Mouse (Mus musculus) kidney, embryonic 15.5 days (tissue): ENCODE results near the gene Kbtbd4. TPM values are rescaled to one million over a fixed set of nuclear protein-coding genes. Genes with fewer than 3 reads are reported as not detected.
A peak's percentile ranks its signal among the peaks of the same experiment; 100 is the strongest.

Experiments
- ATAC-seq: fragments of 200-750 bp; cut with Nextera tagmentation; replicated peaks from 2 replicates; pipeline ENCODE4 v1.8.0; 2017; ENCODE audit warnings: moderate TSS enrichment; ENCODE audit not compliant: low FRiP score
- H3K27ac ChIP-seq: fragments of 300-500 bp; sonication (generic); 2 replicates; pipeline ENCODE4 v1.5.1; 2015; ENCODE audit warnings: mild to moderate bottlenecking, inconsistent platforms
- H3K27me3 ChIP-seq: fragments of 300-500 bp; sonication (generic); 2 replicates; pipeline ENCODE4 v1.6.1; 2015; ENCODE audit warnings: inconsistent platforms
- H3K36me3 ChIP-seq: fragments of 300-500 bp; sonication (generic); 2 replicates; pipeline ENCODE4 v1.6.1; 2015; ENCODE audit warnings: inconsistent platforms
- H3K4me1 ChIP-seq: fragments of 300-500 bp; sonication (generic); 2 replicates; pipeline ENCODE4 v1.6.1; 2015; ENCODE audit warnings: inconsistent platforms
- H3K4me2 ChIP-seq: fragments of 300-500 bp; sonication (generic); 2 replicates; pipeline ENCODE4 v1.6.1; 2015; ENCODE audit warnings: moderate library complexity, mild to moderate bottlenecking, inconsistent platforms
- H3K4me3 ChIP-seq: fragments of 300-500 bp; sonication (generic); replicated peaks from 2 replicates; pipeline ENCODE4 v1.5.1; 2015; ENCODE audit warnings: mild to moderate bottlenecking, inconsistent platforms
- H3K9ac ChIP-seq: fragments of 300-500 bp; sonication (generic); 2 replicates; pipeline ENCODE4 v1.6.1; 2015; ENCODE audit warnings: mild to moderate bottlenecking, inconsistent platforms
- H3K9me3 ChIP-seq: fragments of 300-500 bp; sonication (generic); replicated peaks from 2 replicates; pipeline ENCODE4 v1.6.1; 2016; ENCODE audit warnings: inconsistent platforms
- WGBS: fragments of 180-500 bp; shearing (Covaris S2); methylation state at CpG from one replicate; pipeline ENCODE4 v1.1.7; 2015; ENCODE audit warnings: mixed read lengths; 5-methylcytosine and 5-hydroxymethylcytosine counted together
- polyA plus RNA-seq: library from polyadenylated mRNA; unstranded; fragments of >200 nt; fragmentation: Nextera tagmentation; extraction: Ambion mirVana; gene quantifications from 2 replicates; pipeline ENCODE4 v1.2.1, GENCODE M21; 2015

Kbtbd4 gene
- 39.2 and 42.4 TPM in 2 replicates for polyA plus RNA-seq

DNA sequence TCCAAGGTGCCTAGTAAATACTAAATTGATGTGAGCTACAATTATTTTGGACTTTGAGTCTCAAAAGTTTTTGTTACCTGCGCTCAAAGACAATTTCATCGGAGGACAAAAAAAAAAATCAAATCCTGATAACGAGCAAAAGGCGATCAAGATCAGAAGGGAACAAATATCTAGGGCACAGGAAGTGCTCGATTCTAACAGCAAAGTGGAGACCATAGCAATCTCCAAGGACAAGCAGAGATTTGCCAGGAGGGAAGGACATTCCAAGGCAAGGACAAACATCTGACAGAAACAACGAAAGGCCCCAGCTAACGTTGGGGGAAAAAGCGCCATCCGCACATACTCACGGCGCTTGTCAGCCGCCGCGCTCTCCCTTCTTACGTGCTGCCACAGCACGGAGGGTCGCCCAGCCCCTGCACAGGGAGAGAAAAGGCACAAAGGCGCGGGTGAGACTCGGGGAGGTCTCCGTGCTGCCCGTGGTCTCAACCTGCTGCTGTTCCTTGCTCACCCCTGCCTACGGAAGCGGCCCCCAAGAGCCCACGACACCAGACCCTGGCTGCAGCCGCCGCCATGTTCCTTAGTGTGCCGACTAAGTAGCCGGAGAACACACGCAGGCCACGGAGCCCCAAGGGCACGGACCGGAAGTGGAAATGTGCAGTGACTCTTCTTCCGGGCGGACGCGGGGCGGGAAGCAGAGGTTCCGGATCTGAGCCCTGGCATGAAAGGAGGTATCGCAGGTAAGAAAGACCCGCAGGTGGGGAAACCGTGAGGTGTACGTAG lies at the start of gene Kbtbd4, which contains the start of gene Ndufs3:
Gene Kbtbd4 (plus strand): TSS at position 665 of the 780 bp plus-strand sequence.
Gene Ndufs3 (minus strand): TSS at position 752 of the 780 bp plus-strand sequence.
- Histone ChIP-seq H3K36me3 (peaks cover 65% of the 10 kb centered on the region), H3K27ac (peak within 1 kb of the TSS; percentile 95), H3K4me1 (peaks cover 28% of the 10 kb centered on the region), H3K4me2 (peak within 1 kb of the TSS; percentile 73), H3K27me3 (no peaks in the 10 kb centered on the region), H3K9ac (peak within 1 kb of the TSS; percentile 95), H3K9me3 (no peaks in the 10 kb centered on the region), H3K4me3 (peak within 1 kb of the TSS; percentile 95)
- peak; percentile 94 for ATAC-seq
- WGBS, result under 1% methylated on average over 43 of the region's 43 CpGs

DNA sequence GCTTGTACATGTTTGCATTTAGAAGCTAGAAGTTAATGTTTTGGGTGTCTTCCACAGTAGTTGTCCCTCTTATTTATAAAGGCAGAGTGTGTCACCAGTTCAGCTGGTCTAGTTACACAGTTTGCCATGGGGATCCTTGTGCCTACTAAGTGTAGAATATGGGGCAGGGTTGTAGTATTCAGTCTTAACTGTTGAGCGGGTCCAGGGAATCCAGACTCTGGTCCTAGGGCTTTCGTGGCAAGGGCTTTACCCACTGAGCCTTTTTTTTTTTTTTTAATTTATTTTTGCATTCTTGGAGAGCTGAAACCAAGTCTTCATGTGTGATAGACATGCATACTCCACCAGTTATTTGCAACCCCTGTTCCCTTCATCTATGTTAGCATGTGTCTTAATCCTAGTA lies 43.1 kb upstream of the Kbtbd4 start:
- H3K36me3 ChIP-seq, result peaks cover 88% of the 10 kb centered on the region
- no peak for ATAC-seq
- no peaks in the 10 kb centered on the region for H3K27me3 ChIP-seq
- no peak overlapping the region for H3K27ac ChIP-seq
- no peaks in the 10 kb centered on the region for H3K4me1 ChIP-seq
- no peak overlapping the region for H3K4me3 ChIP-seq
- WGBS, result 94% methylated on average over 2 of the region's 2 CpGs
- no peak overlapping the region for H3K9ac ChIP-seq
- H3K9me3 ChIP-seq, result no peaks in the 10 kb centered on the region
- H3K4me2 ChIP-seq, result no peak overlapping the region

DNA sequence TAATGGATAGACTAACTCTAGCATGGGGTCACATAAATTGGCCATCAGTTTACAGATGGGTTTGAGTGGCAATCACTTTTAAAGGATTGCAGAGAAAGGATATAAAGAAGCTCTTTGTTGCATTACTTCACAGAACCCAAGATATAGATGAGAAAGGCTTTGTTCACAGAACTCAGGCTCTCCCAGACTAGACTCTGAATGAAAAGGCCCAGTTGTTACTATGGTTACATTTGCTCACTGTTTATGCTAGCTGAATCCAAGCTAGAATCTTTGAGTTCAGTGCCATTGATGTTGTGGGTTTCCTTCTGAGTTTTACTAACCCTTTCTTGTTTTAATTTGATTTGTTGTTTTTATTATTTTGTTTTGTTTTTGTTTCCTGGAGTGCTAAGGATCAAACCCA lies 40.4 kb upstream of the Kbtbd4 start:
- no peak for ATAC-seq
- Histone ChIP-seq H3K36me3 (peaks cover 84% of the 10 kb centered on the region), H3K27me3 (no peaks in the 10 kb centered on the region), H3K4me3 (no peak overlapping the region), H3K4me1 (no peaks in the 10 kb centered on the region), H3K9ac (no peak overlapping the region), H3K27ac (no peak overlapping the region), H3K9me3 (no peaks in the 10 kb centered on the region), H3K4me2 (no peak overlapping the region)

DNA sequence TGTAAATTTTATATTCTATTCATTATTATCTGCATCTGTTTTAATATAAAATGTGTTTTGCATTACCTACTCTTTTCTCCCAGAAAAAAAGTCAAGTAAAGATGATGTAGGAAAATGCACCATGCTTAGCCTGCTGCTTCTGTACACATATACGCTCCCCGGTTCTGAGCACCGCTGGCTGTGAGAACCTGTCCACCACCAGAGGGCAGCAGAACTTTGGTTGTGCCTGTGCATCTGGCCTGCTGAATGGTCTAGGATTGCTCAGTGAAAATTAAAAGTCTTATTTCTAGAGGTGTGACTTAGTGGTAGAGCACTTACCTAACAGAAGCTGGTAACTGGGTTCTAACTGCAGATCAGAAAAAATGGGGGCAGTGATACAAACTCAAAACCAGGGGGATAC lies 38.0 kb upstream of the Kbtbd4 start:
- H3K9me3 ChIP-seq, result no peaks in the 10 kb centered on the region
- no peak overlapping the region for H3K4me3 ChIP-seq
- no peak overlapping the region for H3K4me2 ChIP-seq
- H3K27me3 ChIP-seq, result no peaks in the 10 kb centered on the region
- H3K9ac ChIP-seq, result no peak overlapping the region
- no peak overlapping the region for H3K27ac ChIP-seq
- peak; percentile 81 for ATAC-seq
- 20% methylated on average over 3 of the region's 3 CpGs for WGBS
- H3K4me1 ChIP-seq, result no peaks in the 10 kb centered on the region
- H3K36me3 ChIP-seq, result peaks cover 62% of the 10 kb centered on the region

DNA sequence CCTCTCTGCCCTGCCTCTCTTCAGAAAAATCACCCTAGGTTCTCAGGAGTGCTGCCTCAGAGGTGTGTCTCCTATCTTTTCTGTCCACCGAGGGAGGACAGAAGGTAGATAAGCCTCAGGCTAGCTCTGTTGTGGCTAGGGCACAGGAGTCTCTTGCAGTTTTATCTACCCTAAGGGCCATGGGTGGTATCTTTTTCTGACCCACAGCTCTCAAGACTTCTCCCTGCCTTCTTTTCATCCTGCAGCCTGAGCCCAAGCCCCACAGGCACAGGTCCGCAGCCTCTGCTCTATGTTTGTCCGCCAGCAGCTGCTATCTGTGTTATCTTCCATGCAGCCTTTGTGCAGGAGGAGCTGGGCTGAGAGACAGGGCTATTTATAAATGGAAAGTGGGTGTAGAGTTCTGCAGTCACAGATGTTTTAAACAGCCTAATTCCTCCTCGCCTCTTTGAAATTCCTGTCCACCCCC lies 34.4 kb upstream of the Kbtbd4 start:
- Histone ChIP-seq H3K9me3 (no peaks in the 10 kb centered on the region), H3K9ac (no peak overlapping the region), H3K27ac (no peak overlapping the region), H3K4me3 (no peak overlapping the region), H3K4me1 (no peaks in the 10 kb centered on the region), H3K4me2 (no peak overlapping the region), H3K27me3 (no peaks in the 10 kb centered on the region), H3K36me3 (peaks cover 30% of the 10 kb centered on the region)
- ATAC-seq, result peak; percentile 47; the same call in 1 of the 2 replicates
- 39% methylated on average over 4 of the region's 4 CpGs for WGBS

DNA sequence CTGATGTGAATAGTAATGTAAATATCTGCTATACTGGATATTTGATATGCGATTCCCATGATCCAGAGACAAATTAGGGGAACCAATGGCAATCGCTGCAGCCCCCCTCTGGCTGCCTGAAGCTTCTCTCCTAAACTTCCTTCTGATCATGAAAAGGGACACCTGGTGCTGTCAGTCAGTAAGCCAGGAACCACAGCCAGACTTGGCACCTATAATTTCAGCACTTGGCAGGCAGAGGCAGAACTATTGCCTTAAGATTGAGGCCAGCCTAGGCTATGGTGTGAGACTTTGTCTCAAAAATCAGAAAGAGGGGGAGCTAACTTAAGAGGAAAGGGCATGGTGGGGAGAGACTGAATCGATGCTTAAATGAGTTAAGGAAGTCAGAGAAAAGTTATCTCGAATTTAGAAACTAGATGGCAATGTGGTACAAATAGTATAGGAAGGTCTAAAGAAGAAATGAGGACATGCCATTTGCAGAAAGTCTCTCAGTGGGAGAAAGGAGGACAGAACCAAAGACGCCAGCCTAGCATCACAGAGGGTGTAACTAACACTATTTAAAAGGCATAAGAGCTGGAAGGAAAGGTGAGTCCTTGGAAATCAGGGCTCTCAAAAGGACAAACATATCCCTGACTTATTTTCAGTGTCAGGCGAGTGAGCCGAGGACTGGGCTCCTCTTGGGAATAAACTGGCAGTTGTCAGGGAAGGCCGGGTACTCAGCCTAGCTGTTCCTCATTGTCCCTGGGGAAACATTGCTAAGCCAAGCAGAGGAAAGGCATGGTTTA lies 33.2 kb upstream of the Kbtbd4 start:
- no peaks in the 10 kb centered on the region for H3K27me3 ChIP-seq
- no peak for ATAC-seq
- no peak overlapping the region for H3K27ac ChIP-seq
- no peaks in the 10 kb centered on the region for H3K9me3 ChIP-seq
- no peak overlapping the region for H3K4me3 ChIP-seq
- no peaks in the 10 kb centered on the region for H3K4me1 ChIP-seq
- no peak overlapping the region for H3K9ac ChIP-seq
- H3K4me2 ChIP-seq, result no peak overlapping the region
- WGBS, result 65% methylated on average over 8 of the region's 8 CpGs
- H3K36me3 ChIP-seq, result peaks cover 19% of the 10 kb centered on the region

DNA sequence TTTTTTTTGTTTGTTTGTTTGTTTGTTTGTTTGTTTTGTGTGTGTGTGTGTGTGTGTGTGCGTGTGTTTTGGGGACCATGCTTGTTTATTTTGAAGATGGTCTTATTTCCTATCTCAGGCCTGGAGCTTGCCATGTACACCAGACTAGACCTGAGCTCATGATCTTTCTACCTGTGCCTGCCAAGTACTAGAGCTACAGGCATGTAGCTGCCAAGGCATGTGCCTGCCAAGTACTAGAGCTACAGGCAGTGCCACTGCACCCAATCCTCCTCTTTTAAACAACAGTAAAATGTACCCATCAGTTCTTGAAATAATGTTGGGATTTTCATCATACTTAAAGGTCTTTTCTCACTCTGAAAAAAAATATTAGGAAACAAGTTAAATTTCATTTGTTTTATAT lies 30.5 kb upstream of the Kbtbd4 start:
- Histone ChIP-seq H3K9me3 (no peaks in the 10 kb centered on the region), H3K27ac (no peak overlapping the region), H3K4me1 (no peaks in the 10 kb centered on the region), H3K9ac (no peak overlapping the region), H3K27me3 (no peaks in the 10 kb centered on the region), H3K36me3 (no peaks in the 10 kb centered on the region), H3K4me3 (no peak overlapping the region), H3K4me2 (no peak overlapping the region)
- ATAC-seq, result no peak
- WGBS, result 88% methylated on average over 1 of the region's 1 CpGs

DNA sequence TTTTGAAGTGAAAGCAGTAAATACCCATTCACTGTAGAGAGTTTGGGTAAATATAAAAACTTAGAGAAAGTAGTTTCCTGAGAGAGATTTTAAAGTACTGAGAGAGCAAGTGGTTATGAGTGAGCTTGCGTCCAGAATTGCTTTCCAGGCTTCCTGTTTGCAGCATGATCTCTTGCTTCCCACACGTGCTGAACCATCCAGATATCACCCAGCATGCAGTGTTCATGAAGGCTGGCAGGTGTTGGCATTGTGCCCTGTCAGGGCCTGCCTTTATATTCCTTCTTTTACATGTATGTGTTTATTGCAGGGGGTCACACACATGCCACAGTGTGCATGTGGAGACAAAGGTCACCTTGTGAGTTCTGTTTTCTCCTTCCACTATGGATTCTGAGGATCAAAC lies 29.3 kb upstream of the Kbtbd4 start:
- no peak overlapping the region for H3K4me3 ChIP-seq
- no peaks in the 10 kb centered on the region for H3K4me1 ChIP-seq
- H3K4me2 ChIP-seq, result no peak overlapping the region
- no peaks in the 10 kb centered on the region for H3K9me3 ChIP-seq
- ATAC-seq, result no peak
- H3K27ac ChIP-seq, result no peak overlapping the region
- no peaks in the 10 kb centered on the region for H3K27me3 ChIP-seq
- 61% methylated on average over 2 of the region's 2 CpGs for WGBS
- no peak overlapping the region for H3K9ac ChIP-seq
- no peaks in the 10 kb centered on the region for H3K36me3 ChIP-seq

DNA sequence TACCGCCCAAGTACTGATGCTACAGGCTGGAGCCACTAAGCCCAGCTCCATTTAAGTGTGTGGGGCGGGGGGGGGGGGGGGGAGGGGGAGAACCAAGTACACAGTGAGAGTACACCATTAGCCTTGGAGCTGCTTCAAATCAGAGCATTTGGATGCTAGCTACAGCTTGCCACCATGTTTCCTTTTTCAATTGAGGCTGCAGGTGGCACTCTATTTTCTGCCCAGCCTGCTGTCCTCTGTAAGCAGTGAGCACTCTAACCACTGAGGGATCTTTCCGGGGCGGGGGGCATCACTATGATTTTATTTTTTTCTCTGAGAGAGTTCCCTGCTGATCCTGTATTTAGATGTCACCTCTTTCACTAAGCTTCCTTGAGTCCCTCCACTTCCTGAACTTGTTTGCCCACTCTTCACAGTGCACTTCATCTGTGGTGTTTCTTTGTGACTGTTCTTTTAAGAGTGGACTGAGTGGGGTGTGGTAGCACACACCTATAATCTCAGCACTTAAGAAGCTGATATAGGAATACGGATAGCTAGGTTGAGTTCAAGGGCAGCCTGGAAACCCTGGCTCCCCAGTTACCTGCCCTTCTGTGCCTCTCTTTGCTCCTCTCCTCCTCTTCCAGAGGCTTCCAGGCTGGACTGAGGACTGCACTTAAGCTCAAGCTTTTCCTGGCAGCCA lies 26.8 kb upstream of the Kbtbd4 start:
- H3K9ac ChIP-seq, result no peak overlapping the region
- WGBS, result 62% methylated on average over 5 of the region's 5 CpGs
- no peaks in the 10 kb centered on the region for H3K27me3 ChIP-seq
- H3K4me1 ChIP-seq, result no peaks in the 10 kb centered on the region
- no peak overlapping the region for H3K4me2 ChIP-seq
- no peak overlapping the region for H3K27ac ChIP-seq
- H3K36me3 ChIP-seq, result no peaks in the 10 kb centered on the region
- ATAC-seq, result no peak
- H3K4me3 ChIP-seq, result no peak overlapping the region
- no peaks in the 10 kb centered on the region for H3K9me3 ChIP-seq

DNA sequence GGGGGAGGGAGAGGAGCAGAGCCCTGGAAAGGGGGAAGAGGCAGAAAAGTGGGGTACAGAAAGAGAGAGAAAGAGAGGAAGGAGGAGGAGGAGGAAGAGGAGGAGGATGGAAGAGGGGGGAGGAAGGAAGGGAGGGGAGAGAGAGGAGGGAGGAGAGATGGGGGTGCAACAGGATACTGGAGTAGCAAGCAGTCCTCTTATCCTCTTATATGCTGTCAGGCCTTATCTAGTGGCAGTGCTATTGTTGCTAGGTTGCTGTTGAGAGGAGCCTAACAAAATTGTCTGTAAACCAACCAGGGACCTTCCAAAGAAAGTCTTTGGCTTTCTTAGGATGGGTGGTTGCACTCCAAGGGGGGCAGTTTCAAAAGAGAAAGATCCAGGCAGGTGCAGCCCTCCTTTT lies 25.1 kb upstream of the Kbtbd4 start:
- H3K4me2 ChIP-seq, result no peak overlapping the region
- H3K36me3 ChIP-seq, result no peaks in the 10 kb centered on the region
- no peak overlapping the region for H3K27ac ChIP-seq
- H3K9ac ChIP-seq, result no peak overlapping the region
- H3K4me1 ChIP-seq, result no peaks in the 10 kb centered on the region; the same call in 1 of the 2 replicates
- no peak for ATAC-seq
- H3K27me3 ChIP-seq, result peaks cover 5% of the 10 kb centered on the region
- 0 out of 2 replicates have a peak, but pooled peaks cover 2% of the 10 kb centered on the region for H3K9me3 ChIP-seq
- H3K4me3 ChIP-seq, result no peak overlapping the region

DNA sequence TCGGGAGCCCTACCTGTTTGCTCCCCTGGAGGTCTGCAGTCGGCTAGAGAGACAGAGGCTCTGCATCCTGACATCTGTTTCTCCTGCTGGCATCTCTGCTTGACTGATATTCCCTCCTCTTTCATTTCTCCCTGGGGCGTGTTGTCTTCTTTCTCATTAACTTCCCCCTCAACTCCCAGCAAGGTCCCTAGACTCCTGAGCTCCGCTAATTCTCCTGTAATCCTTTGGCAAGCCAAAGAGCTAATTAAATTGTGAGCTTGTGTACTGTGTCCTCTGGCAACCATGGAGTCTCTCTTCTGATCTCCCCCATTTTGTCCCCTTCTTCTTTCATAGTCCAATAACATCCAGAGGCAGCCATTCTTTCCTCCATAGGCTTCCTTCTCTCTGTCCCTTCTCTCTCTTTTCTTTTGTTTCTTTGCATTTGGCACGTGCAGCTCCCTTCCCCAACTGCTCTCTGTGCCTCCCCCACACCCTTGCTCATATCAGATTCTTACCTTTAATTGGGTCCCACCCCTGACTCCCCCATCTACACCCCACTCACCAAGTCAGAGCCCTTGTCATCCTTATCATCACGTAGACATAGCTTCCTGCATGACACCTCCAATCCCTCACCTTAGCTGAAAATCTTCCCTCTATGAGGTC lies 24.3 kb upstream of the Kbtbd4 start:
- H3K27me3 ChIP-seq, result peaks cover 14% of the 10 kb centered on the region
- 0 out of 2 replicates have a peak, but pooled peaks cover 2% of the 10 kb centered on the region for H3K9me3 ChIP-seq
- no peaks in the 10 kb centered on the region for H3K36me3 ChIP-seq
- H3K4me2 ChIP-seq, result no peak overlapping the region
- H3K4me1 ChIP-seq, result peaks cover 7% of the 10 kb centered on the region
- 33% methylated on average over 6 of the region's 6 CpGs for WGBS
- no peak overlapping the region for H3K9ac ChIP-seq
- ATAC-seq, result no peak
- no peak overlapping the region for H3K27ac ChIP-seq
- no peak overlapping the region for H3K4me3 ChIP-seq
